Mouse (Mus musculus): ENCODE data around the gene Itgb2l. TPM values are rescaled to one million over a fixed set of nuclear protein-coding genes. Genes with fewer than 3 reads are reported as not detected.

Itgb2l gene
- 1.4 and 1.5 TPM in 2 replicates for polyA plus RNA-seq (2012; rRNA removed)

- no peak for DNase-seq (ENCODE audit: low read depth in 1 of 2, low spot score in 2 of 2)
- H3K4me1 ChIP-seq (ENCODE audit: control insufficient read depth, insufficient read depth, insufficient read length), result no peaks in the 10 kb centered on the region
- H3K27ac ChIP-seq (ENCODE audit: insufficient read depth, low read length), result no peak within 1 kb of the TSS
- 23% methylated on average over 2 of the region's 2 CpGs for WGBS
- H3K27me3 ChIP-seq (ENCODE audit: control insufficient read depth, insufficient read depth, low read length), result no peaks in the 10 kb centered on the region
- H3K36me3 ChIP-seq (ENCODE audit: control insufficient read depth, insufficient read depth, low read length), result no peaks in the 10 kb centered on the region
- no peak for TF ChIP-seq CTCF (IDR thresholded peaks at IDR 0.05; ENCODE audit: extremely low read depth, insufficient read depth, insufficient read length, insufficient replicate concordance)
- TF ChIP-seq POLR2A (IDR thresholded peaks at IDR 0.05; ENCODE audit: low read depth, low read length), result no peak
- H3K4me3 ChIP-seq (ENCODE audit: extremely low read depth, insufficient read depth, insufficient read length), result no peak within 1 kb of the TSS
These were observed at the start of gene Itgb2l for GRCm38 (mm10) chr16:96443468-96443867. TSS of gene Itgb2l (minus strand) at chr16:96443619.

GRCm38 (mm10) chr16:96491530-96491929 is 48.1 kb upstream of the Itgb2l start:
- WGBS, result 79% methylated on average over 3 of the region's 3 CpGs
- Histone ChIP-seq H3K36me3 (ENCODE audit: control insufficient read depth, insufficient read depth, low read length) (no peaks in the 10 kb centered on the region), H3K27ac (ENCODE audit: insufficient read depth, low read length) (no peak overlapping the region)

GRCm38 (mm10) chr16:96488038-96488437 is 44.6 kb upstream of the Itgb2l start:
- Histone ChIP-seq H3K36me3 (ENCODE audit: control insufficient read depth, insufficient read depth, low read length) (no peaks in the 10 kb centered on the region), H3K4me1 (ENCODE audit: control insufficient read depth, insufficient read depth, insufficient read length) (no peaks in the 10 kb centered on the region), H3K27me3 (ENCODE audit: control insufficient read depth, insufficient read depth, low read length) (no peaks in the 10 kb centered on the region), H3K4me3 (ENCODE audit: extremely low read depth, insufficient read depth, insufficient read length) (no peak overlapping the region), H3K27ac (ENCODE audit: insufficient read depth, low read length) (no peak overlapping the region)
- no peak for DNase-seq (ENCODE audit: low read depth in 1 of 2, low spot score in 2 of 2)
- no peak for TF ChIP-seq POLR2A (IDR thresholded peaks at IDR 0.05; ENCODE audit: low read depth, low read length)
- no peak for TF ChIP-seq CTCF (IDR thresholded peaks at IDR 0.05; ENCODE audit: extremely low read depth, insufficient read depth, insufficient read length, insufficient replicate concordance)
- WGBS, result 90% methylated on average over 5 of the region's 5 CpGs

More at GRCm38 (mm10) chr16:96491530-96491929, 48.1 kb upstream of the Itgb2l start:
- Histone ChIP-seq H3K4me3 (ENCODE audit: extremely low read depth, insufficient read depth, insufficient read length) (no peak overlapping the region), H3K27me3 (ENCODE audit: control insufficient read depth, insufficient read depth, low read length) (no peaks in the 10 kb centered on the region), H3K4me1 (ENCODE audit: control insufficient read depth, insufficient read depth, insufficient read length) (no peaks in the 10 kb centered on the region)
- TF ChIP-seq CTCF (IDR thresholded peaks at IDR 0.05; ENCODE audit: extremely low read depth, insufficient read depth, insufficient read length, insufficient replicate concordance), result no peak
- no peak for TF ChIP-seq POLR2A (IDR thresholded peaks at IDR 0.05; ENCODE audit: low read depth, low read length)
- no peak for DNase-seq (ENCODE audit: low read depth in 1 of 2, low spot score in 2 of 2)

GRCm38 (mm10) chr16:96487007-96487684 is 43.7 kb upstream of the Itgb2l start:
- no peak for DNase-seq (ENCODE audit: low read depth in 1 of 2, low spot score in 2 of 2)
- Histone ChIP-seq H3K27me3 (ENCODE audit: control insufficient read depth, insufficient read depth, low read length) (no peaks in the 10 kb centered on the region), H3K36me3 (ENCODE audit: control insufficient read depth, insufficient read depth, low read length) (no peaks in the 10 kb centered on the region), H3K4me3 (ENCODE audit: extremely low read depth, insufficient read depth, insufficient read length) (no peak overlapping the region), H3K27ac (ENCODE audit: insufficient read depth, low read length) (no peak overlapping the region), H3K4me1 (ENCODE audit: control insufficient read depth, insufficient read depth, insufficient read length) (no peaks in the 10 kb centered on the region)
- WGBS, result 82% methylated on average over 11 of the region's 11 CpGs
- no peak for TF ChIP-seq POLR2A (IDR thresholded peaks at IDR 0.05; ENCODE audit: low read depth, low read length)
- TF ChIP-seq CTCF (IDR thresholded peaks at IDR 0.05; ENCODE audit: extremely low read depth, insufficient read depth, insufficient read length, insufficient replicate concordance), result no peak

- Histone ChIP-seq H3K27me3 (ENCODE audit: control insufficient read depth, insufficient read depth, low read length) (no peaks in the 10 kb centered on the region), H3K4me1 (ENCODE audit: control insufficient read depth, insufficient read depth, insufficient read length) (no peaks in the 10 kb centered on the region), H3K27ac (ENCODE audit: insufficient read depth, low read length) (no peak overlapping the region), H3K36me3 (ENCODE audit: control insufficient read depth, insufficient read depth, low read length) (no peaks in the 10 kb centered on the region), H3K4me3 (ENCODE audit: extremely low read depth, insufficient read depth, insufficient read length) (no peak overlapping the region)
- no peak for DNase-seq (ENCODE audit: low read depth in 1 of 2, low spot score in 2 of 2)
- TF ChIP-seq POLR2A (IDR thresholded peaks at IDR 0.05; ENCODE audit: low read depth, low read length), result no peak
- no peak for TF ChIP-seq CTCF (IDR thresholded peaks at IDR 0.05; ENCODE audit: extremely low read depth, insufficient read depth, insufficient read length, insufficient replicate concordance)
- 89% methylated on average over 4 of the region's 4 CpGs for WGBS
These were observed 38.4 kb upstream of the Itgb2l start for GRCm38 (mm10) chr16:96481791-96482190.

- 77% methylated on average over 3 of the region's 3 CpGs for WGBS
- no peaks in the 10 kb centered on the region for H3K4me1 ChIP-seq (ENCODE audit: control insufficient read depth, insufficient read depth, insufficient read length)
- TF ChIP-seq POLR2A (IDR thresholded peaks at IDR 0.05; ENCODE audit: low read depth, low read length) (no peak), CTCF (IDR thresholded peaks at IDR 0.05; ENCODE audit: extremely low read depth, insufficient read depth, insufficient read length, insufficient replicate concordance) (no peak)
- no peak overlapping the region for H3K4me3 ChIP-seq (ENCODE audit: extremely low read depth, insufficient read depth, insufficient read length)
- no peaks in the 10 kb centered on the region for H3K36me3 ChIP-seq (ENCODE audit: control insufficient read depth, insufficient read depth, low read length)
- H3K27me3 ChIP-seq (ENCODE audit: control insufficient read depth, insufficient read depth, low read length), result no peaks in the 10 kb centered on the region
- no peak for DNase-seq (ENCODE audit: low read depth in 1 of 2, low spot score in 2 of 2)
- H3K27ac ChIP-seq (ENCODE audit: insufficient read depth, low read length), result no peak overlapping the region
These were observed 30.8 kb upstream of the Itgb2l start for GRCm38 (mm10) chr16:96474185-96474584.

- no peak for DNase-seq (ENCODE audit: low read depth in 1 of 2, low spot score in 2 of 2)
- WGBS, result 80% methylated on average over 7 of the region's 7 CpGs
- no peak for TF ChIP-seq CTCF (IDR thresholded peaks at IDR 0.05; ENCODE audit: extremely low read depth, insufficient read depth, insufficient read length, insufficient replicate concordance)
These were observed 29.4 kb upstream of the Itgb2l start for GRCm38 (mm10) chr16:96472816-96473215.

More at GRCm38 (mm10) chr16:96472816-96473215, 29.4 kb upstream of the Itgb2l start:
- H3K4me3 ChIP-seq (ENCODE audit: extremely low read depth, insufficient read depth, insufficient read length), result no peak overlapping the region
- no peak overlapping the region for H3K27ac ChIP-seq (ENCODE audit: insufficient read depth, low read length)
- no peaks in the 10 kb centered on the region for H3K27me3 ChIP-seq (ENCODE audit: control insufficient read depth, insufficient read depth, low read length)
- H3K36me3 ChIP-seq (ENCODE audit: control insufficient read depth, insufficient read depth, low read length), result no peaks in the 10 kb centered on the region
- no peaks in the 10 kb centered on the region for H3K4me1 ChIP-seq (ENCODE audit: control insufficient read depth, insufficient read depth, insufficient read length)

All from spleen, adult 2 months (tissue).